Mouse (Mus musculus) brain, embryonic 14.5 days (tissue): Measurements from ENCODE around the gene Lpar3.

Source experiments
- CTCF ChIP-seq: fragments of 200-500 bp; IDR thresholded peaks from 2 replicates; pipeline ENCODE4 v1.5.1; 2012; ENCODE audit warnings: inconsistent platforms, mild to moderate bottlenecking, moderate library complexity, borderline replicate concordance; ENCODE audit not compliant: insufficient read depth, insufficient read length; ENCODE audit errors: extremely low read depth
- POLR2A ChIP-seq: fragments of 200-500 bp; IDR thresholded peaks from 2 replicates; pipeline ENCODE4 v1.6.1; 2012; ENCODE audit warnings: mild to moderate bottlenecking, inconsistent platforms, borderline replicate concordance; ENCODE audit not compliant: poor library complexity, insufficient read depth, insufficient read length, severe bottlenecking; ENCODE audit errors: extremely low read depth

DNA sequence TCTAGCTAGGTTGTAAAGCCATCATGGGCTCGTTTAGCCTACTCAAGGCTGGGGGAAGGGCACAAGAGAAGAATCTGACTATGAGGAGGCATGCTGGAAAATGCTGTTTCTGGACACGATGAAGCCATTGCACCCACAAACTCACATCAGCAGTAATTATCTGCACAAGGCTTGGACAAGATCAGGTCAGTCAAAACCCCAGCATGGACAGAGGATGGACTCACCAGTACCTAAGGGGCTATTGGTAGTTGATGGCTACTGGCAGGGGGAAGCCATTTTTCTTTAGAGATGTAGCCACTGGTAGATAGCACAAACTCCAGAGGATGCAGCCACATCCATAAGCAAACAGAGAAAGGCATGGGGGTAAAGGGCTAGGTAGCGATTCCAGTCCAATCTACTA is 81.7 kb downstream of the Lpar3 start:
- TF ChIP-seq CTCF (no peak), POLR2A (no peak)
